Mouse (Mus musculus) MEL (cell line): Measurements from ENCODE around the gene Ttc24. TPM values are rescaled to one million over a fixed set of nuclear protein-coding genes. Genes with fewer than 3 reads are reported as not detected.

ENCODE experiments used
- DNase-seq: peaks from one replicate; pipeline ENCODE4 v3.0.0; 2011; ENCODE audit warnings: low read depth, low spot score
- H3K27ac ChIP-seq: 2 replicates; pipeline ENCODE4 v1.5.1; 2012; ENCODE audit warnings: low read depth, mild to moderate bottlenecking, control low read depth, low read length, moderate library complexity; ENCODE audit not compliant: control insufficient read depth
- H3K27me3 ChIP-seq, 2 experiments: fragments of 150-350 bp in 1 of 2; sonication (generic) in 1 of 2; 2 replicates each; pipeline ENCODE4 v1.6.1; 2012; ENCODE audit warnings: low read length in 2 of 2, mild to moderate bottlenecking in 2 of 2, improper control_type of control experiment in 1 of 2, moderate library complexity in 1 of 2; ENCODE audit not compliant: insufficient read depth in 2 of 2, control insufficient read depth in 1 of 2
- H3K36me3 ChIP-seq, 2 experiments: 2 replicates each; pipeline ENCODE4 v1.6.1; 2012 to 2014; ENCODE audit warnings: low read length in 2 of 2, improper control_type of control experiment in 1 of 2, inconsistent platforms in 1 of 2, mild to moderate bottlenecking in 1 of 2; ENCODE audit not compliant: insufficient read depth in 2 of 2, control insufficient read depth in 1 of 2
- H3K4me1 ChIP-seq, 2 experiments: fragments of 150-350 bp in 1 of 2; sonication (generic) in 1 of 2; 2 replicates each; pipeline ENCODE4 v1.6.1; 2012; ENCODE audit warnings: low read length in 2 of 2, improper control_type of control experiment in 1 of 2, mild to moderate bottlenecking in 1 of 2; ENCODE audit not compliant: insufficient read depth in 2 of 2, control insufficient read depth in 1 of 2
- H3K4me3 ChIP-seq, 2 experiments: fragments of 150-350 bp in 1 of 2; sonication (generic) in 1 of 2; 2 replicates each; pipeline ENCODE4 v1.5.1; 2012; ENCODE audit warnings: low read depth in 2 of 2, low read length in 2 of 2, mild to moderate bottlenecking in 2 of 2, moderate library complexity in 2 of 2, control low read depth in 1 of 2, improper control_type of control experiment in 1 of 2; ENCODE audit not compliant: control insufficient read depth in 1 of 2, insufficient read depth in 1 of 2
- H3K79me2 ChIP-seq: 2 replicates; pipeline ENCODE4 v1.6.1; 2012; ENCODE audit warnings: mild to moderate bottlenecking, low read length, moderate library complexity; ENCODE audit not compliant: control insufficient read depth, poor library complexity, insufficient read depth
- H3K9ac ChIP-seq: 2 replicates; pipeline ENCODE4 v1.6.1; 2012; ENCODE audit warnings: low read depth, mild to moderate bottlenecking, control low read depth, low read length, moderate library complexity; ENCODE audit not compliant: control insufficient read depth, poor library complexity, severe bottlenecking
- H3K9me3 ChIP-seq: fragments of 150-350 bp; sonication (generic); replicated peaks from 2 replicates; pipeline ENCODE4 v1.6.1; 2012; ENCODE audit warnings: mild to moderate bottlenecking, low read length, improper control_type of control experiment, moderate library complexity; ENCODE audit not compliant: insufficient read depth
- CTCF ChIP-seq, 3 experiments: IDR thresholded peaks in 2 of 3; conservative IDR thresholded peaks in 1 of 3; 2 replicates each; pipeline ENCODE4 v1.5.1; 2011 to 2012; ENCODE audit warnings: low read length in 3 of 3, low read depth in 2 of 3, mild to moderate bottlenecking in 2 of 3, improper control_type of control experiment in 1 of 3, inconsistent platforms in 1 of 3, mixed read lengths in 1 of 3, moderate library complexity in 1 of 3; ENCODE audit not compliant: control insufficient read depth in 1 of 3, insufficient read depth in 1 of 3, poor library complexity in 1 of 3, severe bottlenecking in 1 of 3
- E2F4 ChIP-seq: IDR thresholded peaks from 2 replicates; pipeline ENCODE4 v1.6.1; 2011; ENCODE audit warnings: low read depth, low read length, improper control_type of control experiment, borderline replicate concordance
- ELF1 ChIP-seq: IDR thresholded peaks from 2 replicates; pipeline ENCODE4 v1.6.1; 2014; ENCODE audit warnings: low read depth, mild to moderate bottlenecking, inconsistent platforms, low read length, improper control_type of control experiment, moderate library complexity
- EP300 ChIP-seq, 2 experiments: IDR thresholded peaks; 2 replicates each; pipeline ENCODE4 v1.6.1; 2011; ENCODE audit warnings: improper control_type of control experiment in 2 of 2, low read length in 2 of 2, low read depth in 1 of 2, mild to moderate bottlenecking in 1 of 2
- ETS1 ChIP-seq: IDR thresholded peaks from 2 replicates; pipeline ENCODE4 v1.6.1; 2012; ENCODE audit warnings: low read depth, mild to moderate bottlenecking, inconsistent platforms, low read length, improper control_type of control experiment, moderate library complexity
- GATA1 ChIP-seq: IDR thresholded peaks from 2 replicates; pipeline ENCODE4 v1.6.1; 2011; ENCODE audit warnings: low read depth, low read length, improper control_type of control experiment
- JUND ChIP-seq: IDR thresholded peaks from 2 replicates; pipeline ENCODE4 v1.6.1; 2011; ENCODE audit warnings: low read depth, mild to moderate bottlenecking, improper control_type of control experiment, low read length
- MAFK ChIP-seq: IDR thresholded peaks from 2 replicates; pipeline ENCODE4 v1.6.1; 2011; ENCODE audit warnings: low read depth, mild to moderate bottlenecking, low read length, improper control_type of control experiment, borderline replicate concordance
- MAX ChIP-seq: IDR thresholded peaks from 2 replicates; pipeline ENCODE4 v1.6.1; 2011; ENCODE audit warnings: low read length, improper control_type of control experiment
- MEF2A ChIP-seq: IDR thresholded peaks from 2 replicates; pipeline ENCODE4 v1.6.1; 2014; ENCODE audit warnings: low read depth, mild to moderate bottlenecking, inconsistent platforms, low read length, improper control_type of control experiment; ENCODE audit not compliant: poor library complexity, insufficient replicate concordance, severe bottlenecking; ENCODE audit errors: extremely low read depth
- MYC ChIP-seq: IDR thresholded peaks from 2 replicates; pipeline ENCODE4 v1.6.1; 2011; ENCODE audit warnings: low read depth, mild to moderate bottlenecking, low read length, improper control_type of control experiment, moderate library complexity
- POLR2AphosphoS5 ChIP-seq: IDR thresholded peaks from 2 replicates; pipeline ENCODE4 v1.6.1; 2012; ENCODE audit warnings: low read depth, borderline replicate concordance, mild to moderate bottlenecking, inconsistent platforms, low read length, moderate library complexity, mixed read lengths
- SIN3A ChIP-seq: IDR thresholded peaks from 2 replicates; pipeline ENCODE4 v1.6.1; 2012; ENCODE audit warnings: low read length, improper control_type of control experiment, inconsistent platforms
- SMC3 ChIP-seq: IDR thresholded peaks from 2 replicates; pipeline ENCODE4 v1.6.1; 2011; ENCODE audit warnings: low read depth, low read length, improper control_type of control experiment
- TAL1 ChIP-seq: IDR thresholded peaks from 2 replicates; pipeline ENCODE4 v1.6.1; 2012; ENCODE audit warnings: mild to moderate bottlenecking, inconsistent platforms, low read length, moderate library complexity, mixed read lengths
- TBP ChIP-seq: IDR thresholded peaks from 2 replicates; pipeline ENCODE4 v1.8.0; 2011; ENCODE audit warnings: low read depth, low read length, improper control_type of control experiment
- UBTF ChIP-seq: IDR thresholded peaks from 2 replicates; pipeline ENCODE4 v1.6.1; 2012; ENCODE audit warnings: low read depth, mild to moderate bottlenecking, inconsistent platforms, low read length, improper control_type of control experiment, moderate library complexity, borderline replicate concordance; ENCODE audit not compliant: insufficient read depth
- USF1 ChIP-seq: IDR thresholded peaks from 2 replicates; pipeline ENCODE4 v1.6.1; 2014; ENCODE audit warnings: low read depth, mild to moderate bottlenecking, inconsistent platforms, low read length, improper control_type of control experiment, moderate library complexity
- USF2 ChIP-seq, 2 experiments: IDR thresholded peaks; 2 replicates each; pipeline ENCODE4 v1.6.1; 2011 to 2012; ENCODE audit warnings: improper control_type of control experiment in 2 of 2, low read length in 2 of 2, borderline replicate concordance in 1 of 2, inconsistent platforms in 1 of 2, low read depth in 1 of 2, mild to moderate bottlenecking in 1 of 2; ENCODE audit not compliant: insufficient read depth in 1 of 2
- ZNF384 ChIP-seq: IDR thresholded peaks from 2 replicates; pipeline ENCODE4 v1.6.1; 2012; ENCODE audit warnings: low read depth, mild to moderate bottlenecking, inconsistent platforms, low read length, improper control_type of control experiment
- polyA plus RNA-seq, 2 experiments: library from polyadenylated mRNA; stranded (reverse) in 1 of 2; unstranded in 1 of 2; fragments of >175 nt in 1 of 2; fragments of >200 nt in 1 of 2; gene quantifications; 2 replicates each; pipeline versions ENCODE4 v1.2.1 to v1.2.4; 2012; ENCODE audit warnings: low replicate concordance in 2 of 2, low read depth in 1 of 2; ENCODE audit not compliant: insufficient read length in 2 of 2, insufficient read depth in 1 of 2, missing spikeins in 1 of 2
- total RNA-seq: library from RNA; depleted of rRNA; stranded (reverse); fragments of 300-350 nt; gene quantifications from 2 replicates; pipeline ENCODE4 v1.2.3, GENCODE M21; 2012

Ttc24 gene
- total and polyA plus RNA-seq, 3 experiments: not detected

DNA sequence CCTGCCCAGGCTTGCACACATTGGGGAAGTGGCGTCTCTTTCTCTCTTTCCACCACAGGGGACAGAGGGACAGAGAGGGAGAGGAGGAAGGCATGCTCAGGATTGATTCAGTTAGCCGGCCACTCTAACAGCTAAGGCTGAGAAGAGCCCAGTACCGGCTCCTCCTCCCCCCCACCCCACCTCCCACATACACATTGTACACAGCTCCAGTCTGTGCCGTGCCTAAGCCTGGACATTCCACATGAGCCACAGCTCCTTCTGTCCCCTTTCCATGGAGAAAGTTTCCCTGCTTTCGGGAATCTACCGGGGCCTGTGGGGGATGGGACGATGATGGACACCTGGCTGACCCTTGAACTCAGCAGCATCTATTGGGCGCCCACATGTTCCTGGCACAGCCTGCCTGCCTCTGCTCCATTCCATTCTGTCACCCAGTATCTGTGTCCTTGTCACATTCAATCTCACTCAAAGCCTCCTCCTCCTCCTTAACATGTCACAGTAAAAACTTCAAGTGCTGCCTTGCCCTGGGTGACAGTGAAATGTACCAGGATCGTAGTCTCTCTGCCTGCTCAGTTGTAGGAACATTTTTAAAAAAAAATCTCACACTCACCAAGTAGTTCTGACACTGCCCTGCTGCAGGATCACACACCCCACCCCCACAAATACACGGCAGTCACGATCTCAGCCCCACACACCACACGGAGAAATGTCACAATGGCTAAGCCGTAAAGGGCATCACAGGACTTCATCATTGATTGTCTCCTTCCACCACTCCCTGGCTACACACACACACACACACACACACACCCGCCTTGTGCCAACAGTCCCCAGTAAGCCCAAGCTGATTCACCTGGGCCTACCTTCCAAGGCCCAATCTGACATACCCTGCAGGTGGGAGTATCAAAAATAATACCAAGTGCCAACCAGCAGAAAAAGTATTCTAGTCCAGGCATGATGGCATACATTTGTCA lies 43.3 kb upstream of the Ttc24 start:
- TF ChIP-seq TBP (no peak), UBTF (no peak), MEF2A (no peak), CTCF (IDR thresholded peaks at IDR 0.05 in 2 of 3, conservative IDR thresholded peaks at IDR 0.05 in 1 of 3; ENCODE audit: control insufficient read depth in 1 of 3, insufficient read depth in 1 of 3, low read depth in 2 of 3, low read length in 3 of 3, poor library complexity in 1 of 3, severe bottlenecking in 1 of 3) (no peak), SMC3 (no peak), JUND (no peak), E2F4 (no peak), GATA1 (no peak), USF1 (no peak), ETS1 (no peak), MAFK (no peak), MYC (no peak), SIN3A (no peak), EP300 (IDR thresholded peaks at IDR 0.05; ENCODE audit: low read depth in 1 of 2, low read length in 2 of 2) (no peak), ZNF384 (no peak), POLR2AphosphoS5 (no peak), ELF1 (no peak), TAL1 (no peak), USF2 (IDR thresholded peaks at IDR 0.05; ENCODE audit: borderline replicate concordance in 1 of 2, insufficient read depth in 1 of 2, low read depth in 1 of 2, low read length in 2 of 2) (no peak), MAX (no peak)
- Histone ChIP-seq H3K36me3 (peaks cover 0 to 1% of the 10 kb centered on the region in 2 experiments; a peak in 2 of 4 replicates), H3K79me2 (no peaks in the 10 kb centered on the region)

More for the DNA sequence above, 43.3 kb upstream of the Ttc24 start:
- no peak overlapping the region for H3K4me3 ChIP-seq
- DNase-seq: no peak
- H3K27ac ChIP-seq: no peak overlapping the region
- H3K4me1 ChIP-seq: no peaks in the 10 kb centered on the region
- H3K9ac ChIP-seq: no peak overlapping the region
- H3K9me3 ChIP-seq: no peaks in the 10 kb centered on the region
- H3K27me3 ChIP-seq: no peaks in the 10 kb centered on the region; a peak in 1 of 4 replicates
